Comparison of ENCODE assay signal across 33 mouse cellular contexts in genomic region chr12:8539471-8539870, GRCm38 (mm10). TPM values are rescaled to one million over a fixed set of nuclear protein-coding genes. Genes with fewer than 3 reads are reported as not detected.
DNase-seq lines count a peak whose midpoint lies in the region; ATAC-seq and TF ChIP-seq lines count a peak whose summit lies in the region.
"Had no signal": no experiment of that assay in that cellular context is flagged by ENCODE, and none has a peak within 500 bp of the region (broad histone marks: within the 10 kb centered on the region; RNA-seq: fewer than 3 reads in every experiment).

No protein-coding gene starts in this region.

- no peak for TF ChIP-seq CTCF in liver, adult 2 months (IDR thresholded peaks at IDR 0.05; ENCODE audit: low read depth, low read length)
- no peak for TF ChIP-seq CTCF in intestine, postnatal 0 days (IDR thresholded peaks at IDR 0.05; ENCODE audit: low read depth)
- no peak for TF ChIP-seq CTCF in small intestine, adult 2 months (IDR thresholded peaks at IDR 0.05; ENCODE audit: extremely low read depth, insufficient read length, insufficient replicate concordance, low read depth, low read length)

- H3K4me2 ChIP-seq in liver, embryonic 12.5 days = no peak overlapping the region
- H3K4me2 ChIP-seq in intestine, postnatal 0 days (replicated peaks; ENCODE audit: low read depth) = peak overlapping the region; percentile 25
- H3K4me2 ChIP-seq: embryonic facial prominence, embryonic 13.5 days; forebrain, embryonic 15.5 days; midbrain, embryonic 13.5 days; neural tube, embryonic 13.5 days; stomach, embryonic 15.5 days had no signal

- DNase-seq in liver, adult 2 months (ENCODE audit: extremely low read depth, low read depth, low spot score) = peak; percentile 81
- DNase-seq in kidney, postnatal 10 days = peak; percentile 40
- no peak for DNase-seq in embryo, embryonic 10 days (ENCODE audit: low spot score)
- DNase-seq in spleen, postnatal 4 days (ENCODE audit: low spot score in 2 of 2) = no peak
- DNase-seq: adrenal gland, postnatal 25 days; B cell, adult 2 months; cerebellum, adult 11-12 months; cerebellum, adult 9-11 months; gastrocnemius, adult 2 months; heart, postnatal 14 days; layer of hippocampus, postnatal 36 days; left cerebral cortex, postnatal 4 days; lung, adult 18-20 months; lung, postnatal 10 days; right cerebral cortex, postnatal 4 days had no signal

- no peak overlapping the region for H3K9ac ChIP-seq in liver, adult 2 months (ENCODE audit: low read depth, low read length)
- no peak overlapping the region for H3K9ac ChIP-seq in liver, embryonic 12.5 days
- H3K9ac ChIP-seq in intestine, postnatal 0 days (ENCODE audit: low read depth, low read length) = no peak overlapping the region
- H3K9ac ChIP-seq: embryonic facial prominence, embryonic 13.5 days; forebrain, embryonic 15.5 days; midbrain, embryonic 13.5 days; neural tube, embryonic 13.5 days; stomach, embryonic 15.5 days had no signal

- WGBS in liver, adult 2 months = 48% methylated on average over 13 of the region's 13 CpGs
- 64% methylated on average over 13 of the region's 13 CpGs for WGBS in liver, embryonic 12.5 days (ENCODE audit: insufficient replicate concordance)
- WGBS in intestine, postnatal 0 days = 63% methylated on average over 13 of the region's 13 CpGs
- WGBS in small intestine, adult 2 months = 26% methylated on average over 13 of the region's 13 CpGs

- H3K27me3 ChIP-seq in liver, adult 2 months (ENCODE audit: control insufficient read depth, insufficient read depth, low read length) = no peaks in the 10 kb centered on the region
- no peaks in the 10 kb centered on the region for H3K27me3 ChIP-seq in liver, embryonic 12.5 days (replicated peaks)
- no peaks in the 10 kb centered on the region for H3K27me3 ChIP-seq in intestine, postnatal 0 days (replicated peaks; ENCODE audit: control insufficient read depth, insufficient read depth, low read length)
- H3K27me3 ChIP-seq in small intestine, adult 2 months (ENCODE audit: control insufficient read depth, insufficient read depth, low read length) = no peaks in the 10 kb centered on the region
- H3K27me3 ChIP-seq: embryonic facial prominence, embryonic 13.5 days; forebrain, embryonic 15.5 days; midbrain, embryonic 13.5 days; neural tube, embryonic 13.5 days; stomach, embryonic 15.5 days had no signal

- no peaks in the 10 kb centered on the region for H3K9me3 ChIP-seq in liver, embryonic 12.5 days (replicated peaks)
- no peaks in the 10 kb centered on the region for H3K9me3 ChIP-seq in intestine, postnatal 0 days (ENCODE audit: control insufficient read depth)
- H3K9me3 ChIP-seq: embryonic facial prominence, embryonic 13.5 days; forebrain, embryonic 10.5 days; forebrain, embryonic 15.5 days; midbrain, embryonic 13.5 days; neural tube, embryonic 13.5 days; stomach, embryonic 15.5 days had no signal

- TF ChIP-seq POLR2A in liver, adult 2 months (IDR thresholded peaks at IDR 0.05; ENCODE audit: extremely low read depth, insufficient read depth, low read length) = no peak
- peak; percentile 75; the same call in 1 of the 2 replicates for TF ChIP-seq POLR2A in small intestine, adult 2 months (IDR thresholded peaks at IDR 0.05; ENCODE audit: low read depth, low read length)

- no peak overlapping the region for H3K27ac ChIP-seq in liver, adult 2 months (replicated peaks; ENCODE audit: insufficient read depth, low read depth, low read length)
- H3K27ac ChIP-seq in liver, embryonic 12.5 days = no peak overlapping the region
- H3K27ac ChIP-seq in intestine, postnatal 0 days (ENCODE audit: low read depth, low read length) = 0 out of 2 replicates have a peak overlapping the region, but pooled peaks have one; percentile 7
- peak overlapping the region; percentile 92 for H3K27ac ChIP-seq in small intestine, adult 2 months (ENCODE audit: insufficient read depth, low read depth, low read length)
- H3K27ac ChIP-seq: embryonic facial prominence, embryonic 13.5 days; forebrain, embryonic 10.5 days; forebrain, embryonic 15.5 days; gastrocnemius, adult 2 months; hindbrain, postnatal 0 days; kidney, postnatal 0 days; macrophage; midbrain, embryonic 13.5 days; neural tube, embryonic 13.5 days; stomach, embryonic 15.5 days had no signal

- ATAC-seq in liver, embryonic 12.5 days = no peak
- peak; percentile 62 for ATAC-seq in intestine, postnatal 0 days
- ATAC-seq: forebrain, embryonic 15.5 days; hindbrain, postnatal 0 days; midbrain, embryonic 13.5 days had no signal

- H3K4me3 ChIP-seq in liver, adult 2 months (ENCODE audit: insufficient read depth, low read depth, low read length) = no peak overlapping the region
- H3K4me3 ChIP-seq in liver, embryonic 12.5 days = no peak overlapping the region
- no peak overlapping the region for H3K4me3 ChIP-seq in intestine, postnatal 0 days (ENCODE audit: low read depth, low read length)
- peak overlapping the region; percentile 61 for H3K4me3 ChIP-seq in small intestine, adult 2 months (ENCODE audit: low read depth, low read length)
- H3K4me3 ChIP-seq: embryonic facial prominence, embryonic 13.5 days; forebrain, embryonic 10.5 days; forebrain, embryonic 15.5 days; gastrocnemius, adult 2 months; midbrain, embryonic 13.5 days; neural tube, embryonic 13.5 days; stomach, embryonic 15.5 days had no signal

- H3K4me1 ChIP-seq in liver, adult 2 months (ENCODE audit: control insufficient read depth, insufficient read depth, low read length) = peaks cover 9% of the 10 kb centered on the region; the same call in 1 of the 2 replicates
- H3K4me1 ChIP-seq in liver, embryonic 12.5 days = no peaks in the 10 kb centered on the region
- peaks cover 5% of the 10 kb centered on the region; the same call in 1 of the 2 replicates for H3K4me1 ChIP-seq in intestine, postnatal 0 days (replicated peaks; ENCODE audit: control insufficient read depth, insufficient read depth, low read length)
- peaks cover 15% of the 10 kb centered on the region for H3K4me1 ChIP-seq in small intestine, adult 2 months (ENCODE audit: control insufficient read depth, insufficient read depth, insufficient read length, low read length)
- H3K4me1 ChIP-seq: embryonic facial prominence, embryonic 13.5 days; forebrain, embryonic 10.5 days; forebrain, embryonic 15.5 days; midbrain, embryonic 13.5 days; neural tube, embryonic 13.5 days; stomach, embryonic 15.5 days had no signal

- no peaks in the 10 kb centered on the region for H3K79me2 ChIP-seq in liver, adult 2 months (ENCODE audit: control insufficient read depth, insufficient read depth, low read length)

- no peaks in the 10 kb centered on the region for H3K36me3 ChIP-seq in liver, adult 2 months (ENCODE audit: control insufficient read depth, insufficient read depth, low read length)
- no peaks in the 10 kb centered on the region for H3K36me3 ChIP-seq in liver, embryonic 12.5 days
- H3K36me3 ChIP-seq in intestine, postnatal 0 days (ENCODE audit: control insufficient read depth, insufficient read depth) = no peaks in the 10 kb centered on the region
- no peaks in the 10 kb centered on the region for H3K36me3 ChIP-seq in small intestine, adult 2 months (ENCODE audit: control insufficient read depth, insufficient read depth, low read length)
- H3K36me3 ChIP-seq: embryonic facial prominence, embryonic 13.5 days; forebrain, embryonic 10.5 days; forebrain, embryonic 15.5 days; midbrain, embryonic 13.5 days; neural tube, embryonic 13.5 days; stomach, embryonic 15.5 days had no signal

RNA-seq across cellular contexts. Expression of gene Rhob, which starts 39.7 kb away (rescaled TPM):
- total RNA-seq in liver, adult 2 months (2014; rRNA removed) = 12.8 and 25.2 TPM in 2 replicates
- 24.9 and 31.0 TPM in 2 replicates for polyA plus RNA-seq in liver, adult 2 months (2012; rRNA removed)
- polyA plus RNA-seq in liver, embryonic 12.5 days (2016; fragmentation: Nextera tagmentation; extraction: Ambion mirVana) = 12.3 and 12.4 TPM in 2 replicates
- polyA plus RNA-seq in intestine, postnatal 0 days (2015; fragmentation: Nextera tagmentation; extraction: Ambion mirVana) = 28.8 and 29.7 TPM in 2 replicates
- 101 and 242 TPM in 2 replicates for polyA plus RNA-seq in small intestine, adult 2 months (2012; rRNA removed)

RNA-seq across cellular contexts. Expression of gene Slc7a15, which starts 59.4 kb away (rescaled TPM):
- total RNA-seq in liver, adult 2 months (2014; rRNA removed) = not detected in 2 replicates
- 0.12 TPM in 1 of 2 replicates, not detected in the other for polyA plus RNA-seq in liver, adult 2 months (2012; rRNA removed)
- not detected in 2 replicates for polyA plus RNA-seq in liver, embryonic 12.5 days (2016; fragmentation: Nextera tagmentation; extraction: Ambion mirVana)
- 5.7 TPM in 2 replicates for polyA plus RNA-seq in intestine, postnatal 0 days (2015; fragmentation: Nextera tagmentation; extraction: Ambion mirVana)
- polyA plus RNA-seq in small intestine, adult 2 months (2012; rRNA removed) = 33.5 and 244 TPM in 2 replicates
- total RNA-seq: adrenal gland, adult 18-20 months; adrenal gland, postnatal 25 days; gastrocnemius, adult 2 months; heart, postnatal 14 days; hindbrain, postnatal 0 days; layer of hippocampus, postnatal 36 days; left cerebral cortex, postnatal 4 days; megakaryocyte-erythroid progenitor cell, adult 5-6 weeks had no signal
- polyA plus RNA-seq: embryonic facial prominence, embryonic 13.5 days; forebrain, embryonic 10.5 days; forebrain, embryonic 15.5 days; frontal cortex, adult 2 months; heart, embryonic 14.5 days; hindbrain, embryonic 11.5 days; limb, embryonic 14.5 days; macrophage; midbrain, embryonic 13.5 days; neural tube, embryonic 13.5 days had no signal

Comparison
In these comparisons a context has a peak if more than half of its experiments do, and no peak if none do; other contexts are left out.
1. DNase-seq: peak in liver, adult 2 months (single experiment) and kidney, postnatal 10 days (single experiment); none in embryo, embryonic 10 days (single experiment) and spleen, postnatal 4 days (0 of 2).
2. H3K27ac ChIP-seq: peak in intestine, postnatal 0 days (single experiment) and small intestine, adult 2 months (single experiment); none in liver, adult 2 months (single experiment) and liver, embryonic 12.5 days (single experiment).